Mouse (Mus musculus): ENCODE results near the gene Lrrc45. TPM values are rescaled to one million over a fixed set of nuclear protein-coding genes. Genes with fewer than 3 reads are reported as not detected.
A peak's percentile ranks its signal among the peaks of the same experiment; 100 is the strongest.

Lrrc45 gene
- total and polyA plus RNA-seq, 2 experiments from 2014 or later: 41.7 to 49.1 TPM

DNA sequence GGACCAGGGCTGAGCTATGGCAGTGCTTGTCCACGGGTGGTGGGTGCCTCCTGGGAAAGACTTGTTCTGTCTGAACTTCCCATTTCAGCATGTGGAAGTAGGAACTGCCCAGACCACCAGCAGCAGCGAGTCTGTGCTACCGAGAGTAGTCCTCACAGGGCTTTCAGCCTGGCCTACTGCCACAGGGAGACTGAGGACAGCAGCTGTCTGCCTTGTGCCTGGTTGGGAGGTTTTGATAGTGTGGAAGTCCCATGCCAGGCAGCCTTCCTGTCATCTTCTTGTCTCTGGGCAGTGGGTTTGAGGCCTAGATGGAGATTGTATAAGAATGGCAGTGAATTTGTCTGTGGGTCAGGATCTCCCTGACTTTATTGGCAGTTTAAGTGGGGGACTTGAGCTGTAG lies 24.4 kb upstream of the Lrrc45 start:
- H3K4me3 ChIP-seq (ENCODE audit: low read length): no peak overlapping the region
- no peak overlapping the region for H3K27ac ChIP-seq
- H3K9ac ChIP-seq (replicated peaks; ENCODE audit: low read length): no peak overlapping the region
- no peaks in the 10 kb centered on the region for H3K9me3 ChIP-seq (ENCODE audit: low read length)
- 73% methylated on average over 3 of the region's 3 CpGs for WGBS
- no peaks in the 10 kb centered on the region for H3K4me1 ChIP-seq (ENCODE audit: insufficient read depth, low read length)
- DNase-seq (ENCODE audit: low spot score) (no peak), ATAC-seq (no peak)
- H3K36me3 ChIP-seq (ENCODE audit: insufficient read depth, low read length): peaks cover 19% of the 10 kb centered on the region
- no peak for TF ChIP-seq CTCF (IDR thresholded peaks at IDR 0.05; ENCODE audit: low read depth)
- H3K4me2 ChIP-seq (ENCODE audit: low read depth, low read length): no peak overlapping the region
- H3K27me3 ChIP-seq (ENCODE audit: insufficient read depth, low read length): no peaks in the 10 kb centered on the region

DNA sequence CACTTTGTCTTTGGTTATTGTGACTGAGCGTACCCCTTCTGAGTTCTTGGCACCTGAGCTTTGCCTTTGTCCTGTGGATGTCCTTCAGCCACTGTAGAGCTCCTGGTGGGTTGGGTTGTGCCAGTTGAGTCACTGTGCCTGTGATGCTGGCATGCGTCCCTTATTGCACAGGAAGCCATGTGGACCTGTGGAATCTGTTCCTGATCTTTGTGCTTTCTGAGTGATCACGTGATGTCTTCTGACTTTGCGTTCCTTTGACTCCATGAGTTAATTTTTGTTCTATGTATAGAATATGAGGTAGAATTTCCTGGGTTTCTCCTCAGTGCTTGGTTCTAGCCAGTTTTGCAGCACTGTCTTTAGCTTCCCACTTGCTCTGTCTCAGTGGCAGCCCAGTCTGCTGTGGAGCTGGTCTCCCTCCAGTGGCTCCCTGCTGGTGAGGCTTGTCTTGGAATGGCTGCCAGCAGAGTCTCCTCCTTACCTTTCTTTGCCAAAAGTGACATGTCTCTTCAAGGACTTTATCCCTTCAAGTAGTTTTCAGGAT lies 21.2 kb upstream of the Lrrc45 start:
- Histone ChIP-seq H3K4me2 (ENCODE audit: low read depth, low read length) (no peak overlapping the region), H3K27ac (no peak overlapping the region), H3K9me3 (ENCODE audit: low read length) (no peaks in the 10 kb centered on the region), H3K4me3 (ENCODE audit: low read length) (no peak overlapping the region), H3K36me3 (ENCODE audit: insufficient read depth, low read length) (peaks cover 7% of the 10 kb centered on the region), H3K9ac (replicated peaks; ENCODE audit: low read length) (no peak overlapping the region), H3K4me1 (ENCODE audit: insufficient read depth, low read length) (no peaks in the 10 kb centered on the region), H3K27me3 (ENCODE audit: insufficient read depth, low read length) (no peaks in the 10 kb centered on the region)
- WGBS: 83% methylated on average over 4 of the region's 4 CpGs
- DNase-seq (ENCODE audit: low spot score): peak; percentile 15
- no peak for ATAC-seq
- no peak for TF ChIP-seq CTCF (IDR thresholded peaks at IDR 0.05; ENCODE audit: low read depth)

DNA sequence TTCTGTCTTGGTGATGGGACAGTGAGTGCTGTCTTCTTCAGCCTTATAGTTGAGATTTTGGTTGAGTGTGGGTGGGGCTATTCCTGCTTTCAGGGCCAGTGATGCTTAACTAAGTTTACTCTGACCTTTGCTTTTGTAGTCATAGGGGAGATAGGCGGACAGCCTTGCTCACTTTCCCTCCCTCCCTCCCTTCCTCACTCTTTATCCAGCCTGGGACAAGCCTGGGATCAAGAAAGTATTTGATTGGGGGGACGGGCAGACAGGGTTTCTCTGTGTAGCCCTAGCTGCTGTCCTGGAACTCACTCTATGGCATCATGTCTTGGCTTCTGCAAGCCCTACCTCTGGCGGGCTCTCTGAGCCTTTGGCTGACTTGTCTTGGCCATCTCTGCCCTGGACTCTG lies 20.3 kb upstream of the Lrrc45 start:
- no peaks in the 10 kb centered on the region for H3K27me3 ChIP-seq (ENCODE audit: insufficient read depth, low read length)
- no peaks in the 10 kb centered on the region for H3K9me3 ChIP-seq (ENCODE audit: low read length)
- no peaks in the 10 kb centered on the region for H3K4me1 ChIP-seq (ENCODE audit: insufficient read depth, low read length)
- ATAC-seq: no peak
- 52% methylated on average over 3 of the region's 3 CpGs for WGBS
- no peak overlapping the region for H3K9ac ChIP-seq (replicated peaks; ENCODE audit: low read length)
- H3K4me2 ChIP-seq (ENCODE audit: low read depth, low read length): no peak overlapping the region
- no peak for TF ChIP-seq CTCF (IDR thresholded peaks at IDR 0.05; ENCODE audit: low read depth)
- H3K36me3 ChIP-seq (ENCODE audit: insufficient read depth, low read length): peaks cover 4% of the 10 kb centered on the region
- no peak overlapping the region for H3K27ac ChIP-seq
- H3K4me3 ChIP-seq (ENCODE audit: low read length): no peak overlapping the region
- DNase-seq (ENCODE audit: low spot score): no peak

DNA sequence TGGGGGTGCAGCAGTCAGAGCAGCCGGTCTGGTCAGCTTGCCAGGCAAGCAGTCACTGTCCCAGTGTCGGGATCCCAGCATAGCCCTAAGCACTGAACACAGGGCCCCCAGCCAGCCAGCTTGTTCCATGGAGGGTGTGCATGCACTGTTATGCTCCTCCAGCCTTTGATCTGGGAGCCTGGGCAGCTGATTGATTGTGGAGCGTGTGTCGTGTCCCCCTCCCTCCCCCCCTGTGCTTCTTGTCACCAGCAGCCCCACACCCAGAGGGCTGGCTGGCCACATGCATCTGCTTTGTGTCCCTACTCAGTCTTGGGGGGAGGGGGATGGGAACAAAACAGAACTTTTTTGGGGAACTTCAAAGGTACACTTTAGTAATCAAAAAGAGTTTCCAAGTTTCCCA lies 18.5 kb upstream of the Lrrc45 start:
- H3K36me3 ChIP-seq (ENCODE audit: insufficient read depth, low read length): peaks cover 4% of the 10 kb centered on the region
- H3K4me1 ChIP-seq (ENCODE audit: insufficient read depth, low read length): no peaks in the 10 kb centered on the region

DNA sequence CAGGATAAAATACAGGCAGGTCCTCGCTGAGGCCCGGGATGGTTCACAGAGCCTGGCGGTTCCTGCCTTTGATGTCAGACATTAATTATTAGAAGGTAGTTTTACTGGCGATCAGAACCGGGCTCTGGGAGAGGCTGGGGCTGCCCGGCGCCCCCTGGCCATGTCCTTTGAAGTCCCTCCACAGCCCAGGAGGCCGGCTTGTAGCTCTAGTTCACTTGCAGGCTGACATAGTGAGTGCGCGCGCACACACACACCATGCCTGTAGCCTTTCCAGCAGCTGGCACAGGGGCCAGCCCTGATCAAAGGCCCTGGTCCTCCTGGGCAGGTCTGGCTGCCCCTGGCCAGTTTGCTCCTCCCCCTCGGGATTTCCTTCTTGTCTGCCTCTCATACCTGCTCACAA lies 18.1 kb upstream of the Lrrc45 start:
- Histone ChIP-seq H3K4me1 (ENCODE audit: insufficient read depth, low read length) (no peaks in the 10 kb centered on the region), H3K4me3 (ENCODE audit: low read length) (no peak overlapping the region), H3K36me3 (ENCODE audit: insufficient read depth, low read length) (peaks cover under 1% of the 10 kb centered on the region; the same call in 1 of the 2 replicates), H3K27me3 (ENCODE audit: insufficient read depth, low read length) (no peaks in the 10 kb centered on the region), H3K27ac (no peak overlapping the region), H3K9ac (replicated peaks; ENCODE audit: low read length) (no peak overlapping the region), H3K9me3 (ENCODE audit: low read length) (no peaks in the 10 kb centered on the region), H3K4me2 (ENCODE audit: low read depth, low read length) (no peak overlapping the region)
- TF ChIP-seq CTCF (IDR thresholded peaks at IDR 0.05; ENCODE audit: low read depth): no peak
- 50% methylated on average over 12 of the region's 12 CpGs for WGBS
- no peak for DNase-seq (ENCODE audit: low spot score)
- ATAC-seq: 0 out of 2 replicates have a peak, but pooled peaks have one; percentile 25

More for the DNA sequence above, 18.5 kb upstream of the Lrrc45 start:
- no peak for TF ChIP-seq CTCF (IDR thresholded peaks at IDR 0.05; ENCODE audit: low read depth)
- WGBS: 13% methylated on average over 4 of the region's 4 CpGs
- Histone ChIP-seq H3K9ac (replicated peaks; ENCODE audit: low read length) (no peak overlapping the region), H3K4me3 (ENCODE audit: low read length) (no peak overlapping the region), H3K9me3 (ENCODE audit: low read length) (no peaks in the 10 kb centered on the region), H3K27me3 (ENCODE audit: insufficient read depth, low read length) (no peaks in the 10 kb centered on the region), H3K27ac (no peak overlapping the region), H3K4me2 (ENCODE audit: low read depth, low read length) (no peak overlapping the region)
- DNase-seq (ENCODE audit: low spot score) (peak; percentile 63), ATAC-seq (peak; percentile 77)

DNA sequence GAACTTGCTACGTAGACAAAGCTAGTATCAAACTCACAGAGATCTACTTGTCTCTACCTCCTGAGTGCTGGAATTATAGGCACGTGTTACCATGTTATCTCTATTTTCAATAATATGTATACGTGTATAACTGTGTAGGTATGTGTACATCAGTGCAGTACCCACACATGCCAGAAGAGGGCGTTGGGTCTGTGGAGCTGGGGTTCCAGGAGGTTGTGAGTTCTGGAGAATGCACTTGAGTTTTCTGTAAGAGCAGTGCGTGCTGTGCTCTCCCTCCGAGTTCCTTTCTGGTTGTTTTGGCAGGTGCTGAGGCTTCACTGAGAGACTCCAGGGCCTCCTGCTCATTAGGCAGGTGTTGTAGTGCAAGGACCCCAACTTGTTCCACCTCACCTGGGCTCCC lies 17.2 kb upstream of the Lrrc45 start:
- 91% methylated on average over 6 of the region's 6 CpGs for WGBS
- H3K36me3 ChIP-seq (ENCODE audit: insufficient read depth, low read length): peaks cover 9% of the 10 kb centered on the region
- H3K4me3 ChIP-seq (ENCODE audit: low read length): no peak overlapping the region
- DNase-seq (ENCODE audit: low spot score) (no peak), ATAC-seq (no peak)
- no peak overlapping the region for H3K9ac ChIP-seq (replicated peaks; ENCODE audit: low read length)
- no peaks in the 10 kb centered on the region for H3K4me1 ChIP-seq (ENCODE audit: insufficient read depth, low read length)
- H3K4me2 ChIP-seq (ENCODE audit: low read depth, low read length): no peak overlapping the region
- H3K9me3 ChIP-seq (ENCODE audit: low read length): no peaks in the 10 kb centered on the region
- H3K27ac ChIP-seq: no peak overlapping the region
- no peaks in the 10 kb centered on the region for H3K27me3 ChIP-seq (ENCODE audit: insufficient read depth, low read length)
- TF ChIP-seq CTCF (IDR thresholded peaks at IDR 0.05; ENCODE audit: low read depth): peak; percentile 47

DNA sequence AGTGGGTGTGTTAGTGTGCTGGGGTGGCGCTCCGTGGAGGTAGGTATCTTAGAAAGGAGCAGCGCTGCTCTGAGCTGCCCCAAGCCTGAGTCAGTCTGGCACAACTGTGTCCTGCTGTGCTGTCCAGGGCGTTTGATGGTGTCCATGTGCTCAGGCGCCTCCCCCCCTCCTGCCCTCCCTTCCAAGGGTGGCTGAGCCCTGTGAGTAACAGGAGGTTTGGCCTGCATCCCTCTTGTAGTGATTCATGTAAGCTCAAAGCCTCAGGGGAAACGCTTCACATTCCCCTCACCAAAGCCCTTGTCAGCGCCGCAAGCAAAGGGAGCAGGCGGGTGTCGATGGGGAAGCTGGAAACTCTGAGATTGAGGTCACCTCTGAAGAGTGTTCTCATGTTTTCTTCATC lies 16.0 kb upstream of the Lrrc45 start:
- Histone ChIP-seq H3K4me3 (ENCODE audit: low read length) (no peak overlapping the region), H3K9me3 (ENCODE audit: low read length) (no peaks in the 10 kb centered on the region), H3K4me1 (ENCODE audit: insufficient read depth, low read length) (no peaks in the 10 kb centered on the region), H3K4me2 (ENCODE audit: low read depth, low read length) (no peak overlapping the region), H3K27me3 (ENCODE audit: insufficient read depth, low read length) (no peaks in the 10 kb centered on the region), H3K9ac (replicated peaks; ENCODE audit: low read length) (no peak overlapping the region), H3K36me3 (ENCODE audit: insufficient read depth, low read length) (peaks cover 13% of the 10 kb centered on the region), H3K27ac (no peak overlapping the region)
- DNase-seq (ENCODE audit: low spot score) (no peak), ATAC-seq (no peak)
- 71% methylated on average over 10 of the region's 10 CpGs for WGBS
- TF ChIP-seq CTCF (IDR thresholded peaks at IDR 0.05; ENCODE audit: low read depth): no peak

Measured in hindbrain, postnatal 0 days (tissue).